Mouse (Mus musculus): ENCODE measurements at regions not wholly inside any gene's neighbourhood (a gene's known extent, or its start where the extent isn't known, plus 50 kb on each side); places are given as distances from the start of the nearest gene placed in this dataset.

DNA sequence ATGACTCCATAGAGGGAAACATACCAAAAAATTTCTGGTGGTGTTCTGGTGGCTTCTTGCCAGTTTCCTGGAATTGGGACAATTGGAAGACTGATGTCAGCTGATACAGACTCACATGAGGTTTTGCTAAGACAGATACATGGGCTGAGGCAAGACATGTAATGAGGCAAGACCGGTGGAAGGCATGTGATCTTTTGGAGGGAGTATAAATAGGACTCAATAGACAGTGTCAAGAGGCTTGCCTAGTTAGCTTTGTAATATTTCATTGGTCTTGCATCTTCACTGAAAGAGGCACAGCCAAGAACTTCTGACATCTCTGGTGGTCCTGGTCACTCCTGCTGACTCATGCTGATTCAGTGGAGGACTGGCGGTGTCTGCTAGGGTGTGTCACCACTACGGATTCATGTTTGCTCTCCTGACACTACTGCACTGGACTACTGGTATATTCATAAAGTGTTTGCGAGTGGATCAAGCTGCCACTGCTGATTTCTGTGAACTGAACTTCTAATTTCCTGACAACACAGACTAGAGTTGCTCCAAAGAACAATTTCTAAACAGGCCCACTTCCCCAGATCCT is 697.7 kb upstream of the 4930444P10Rik start:
- Histone ChIP-seq H3K9me3 (replicated peaks; ENCODE audit: control insufficient read depth, low read length) (no peaks in the 10 kb centered on the region), H3K9ac (replicated peaks; ENCODE audit: low read depth, low read length) (no peak overlapping the region), H3K36me3 (replicated peaks; ENCODE audit: control insufficient read depth, insufficient read depth, low read length) (no peaks in the 10 kb centered on the region), H3K27me3 (ENCODE audit: control insufficient read depth, insufficient read depth, low read length) (no peaks in the 10 kb centered on the region), H3K4me2 (ENCODE audit: low read depth, low read length) (no peak overlapping the region), H3K27ac (ENCODE audit: low read depth) (no peak overlapping the region), H3K4me1 (ENCODE audit: control insufficient read depth, insufficient read depth) (no peaks in the 10 kb centered on the region), H3K4me3 (ENCODE audit: low read depth, low read length) (no peak overlapping the region)
- DNase-seq (ENCODE audit: low spot score): no peak
- no peak for TF ChIP-seq EP300 (IDR thresholded peaks at IDR 0.05; ENCODE audit: low read depth)
- no peak for TF ChIP-seq CTCF (IDR thresholded peaks at IDR 0.05; ENCODE audit: low read depth)
- 85% methylated on average over 4 of the region's 4 CpGs for WGBS
- no peak for ATAC-seq (ENCODE audit: insufficient read depth, low read depth)

- no peak for ATAC-seq (ENCODE audit: insufficient read depth, low read depth)
- WGBS: 47% methylated on average over 1 of the region's 1 CpGs
These were observed 686.7 kb upstream of the 4930444P10Rik start for GRCm38 (mm10) chr1:16779791-16780190.

GRCm38 (mm10) chr1:16760951-16761350 is 667.8 kb upstream of the 4930444P10Rik start:
- H3K4me3 ChIP-seq (ENCODE audit: low read depth, low read length): no peak overlapping the region
- no peak overlapping the region for H3K9ac ChIP-seq (replicated peaks; ENCODE audit: low read depth, low read length)
- DNase-seq (ENCODE audit: low spot score) (no peak), ATAC-seq (ENCODE audit: insufficient read depth, low read depth) (no peak)
- TF ChIP-seq CTCF (IDR thresholded peaks at IDR 0.05; ENCODE audit: low read depth) (no peak), EP300 (IDR thresholded peaks at IDR 0.05; ENCODE audit: low read depth) (no peak)
- no peak overlapping the region for H3K4me2 ChIP-seq (ENCODE audit: low read depth, low read length)
- no peaks in the 10 kb centered on the region for H3K27me3 ChIP-seq (ENCODE audit: control insufficient read depth, insufficient read depth, low read length)
- no peaks in the 10 kb centered on the region for H3K9me3 ChIP-seq (replicated peaks; ENCODE audit: control insufficient read depth, low read length)
- H3K4me1 ChIP-seq (ENCODE audit: control insufficient read depth, insufficient read depth): no peaks in the 10 kb centered on the region
- H3K27ac ChIP-seq (ENCODE audit: low read depth): no peak overlapping the region
- no peaks in the 10 kb centered on the region for H3K36me3 ChIP-seq (replicated peaks; ENCODE audit: control insufficient read depth, insufficient read depth, low read length)
- WGBS: 74% methylated on average over 1 of the region's 1 CpGs

More at GRCm38 (mm10) chr1:16779791-16780190, 686.7 kb upstream of the 4930444P10Rik start:
- Histone ChIP-seq H3K9me3 (replicated peaks; ENCODE audit: control insufficient read depth, low read length) (no peaks in the 10 kb centered on the region), H3K36me3 (replicated peaks; ENCODE audit: control insufficient read depth, insufficient read depth, low read length) (no peaks in the 10 kb centered on the region), H3K4me1 (ENCODE audit: control insufficient read depth, insufficient read depth) (no peaks in the 10 kb centered on the region), H3K4me2 (ENCODE audit: low read depth, low read length) (no peak overlapping the region), H3K9ac (replicated peaks; ENCODE audit: low read depth, low read length) (no peak overlapping the region), H3K4me3 (ENCODE audit: low read depth, low read length) (no peak overlapping the region), H3K27me3 (ENCODE audit: control insufficient read depth, insufficient read depth, low read length) (no peaks in the 10 kb centered on the region), H3K27ac (ENCODE audit: low read depth) (no peak overlapping the region)
- DNase-seq (ENCODE audit: low spot score): no peak
- TF ChIP-seq CTCF (IDR thresholded peaks at IDR 0.05; ENCODE audit: low read depth) (no peak), EP300 (IDR thresholded peaks at IDR 0.05; ENCODE audit: low read depth) (no peak)

Measured in heart, postnatal 0 days (tissue).